20 mouse cellular contexts compared by ENCODE assay signal in the genomic region with DNA sequence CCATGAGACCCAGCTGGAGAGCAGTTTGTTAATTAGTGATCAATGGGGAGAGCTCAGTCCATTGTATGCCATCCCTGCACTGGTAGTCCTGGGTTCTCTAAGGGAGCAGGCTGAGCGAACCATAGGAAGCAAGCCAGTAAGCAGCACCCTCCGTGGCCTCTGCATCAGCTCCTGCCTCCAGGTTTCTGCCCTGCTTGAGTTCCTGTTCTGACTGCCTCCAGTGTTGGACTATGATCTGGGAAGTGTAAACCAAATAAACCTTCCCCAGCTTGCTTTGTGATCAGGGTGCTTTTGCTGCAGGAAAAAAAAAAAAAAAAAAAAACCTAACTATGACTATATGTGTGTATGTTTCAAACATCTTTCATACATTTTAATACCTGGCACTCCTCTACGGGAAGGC. TPM values are rescaled to one million over a fixed set of nuclear protein-coding genes. Genes with fewer than 3 reads are reported as not detected.
A peak's percentile ranks its signal among the peaks of the same experiment; 100 is the strongest.
DNase-seq lines count a peak whose midpoint lies in the region; ATAC-seq and TF ChIP-seq lines count a peak whose summit lies in the region.
"Had no signal": no experiment of that assay in that cellular context is flagged by ENCODE, and none has a peak within 500 bp of the region (broad histone marks: within the 10 kb centered on the region; RNA-seq: fewer than 3 reads in every experiment).

No protein-coding gene starts in this region.

- H3K27me3 ChIP-seq in liver, embryonic 13.5 days = no peaks in the 10 kb centered on the region
- H3K27me3 ChIP-seq in liver, postnatal 0 days (ENCODE audit: insufficient read depth, low read length) = no peaks in the 10 kb centered on the region
- H3K27me3 ChIP-seq in intestine, embryonic 16.5 days (replicated peaks; ENCODE audit: control insufficient read depth, insufficient read depth, low read length) = no peaks in the 10 kb centered on the region
- H3K27me3 ChIP-seq in stomach, embryonic 15.5 days (replicated peaks) = no peaks in the 10 kb centered on the region
- H3K27me3 ChIP-seq: embryonic facial prominence, embryonic 15.5 days; heart, embryonic 12.5 days; hindbrain, embryonic 15.5 days had no signal

- H3K4me1 ChIP-seq in liver, embryonic 13.5 days (replicated peaks) = peaks cover 64% of the 10 kb centered on the region
- H3K4me1 ChIP-seq in liver, postnatal 0 days (ENCODE audit: insufficient read depth) = peaks cover 18% of the 10 kb centered on the region
- H3K4me1 ChIP-seq in intestine, embryonic 16.5 days (ENCODE audit: control insufficient read depth, insufficient read depth, low read length) = no peaks in the 10 kb centered on the region
- no peaks in the 10 kb centered on the region for H3K4me1 ChIP-seq in stomach, embryonic 15.5 days
- H3K4me1 ChIP-seq: hindbrain, embryonic 15.5 days had no signal

- WGBS in liver, embryonic 13.5 days (ENCODE audit: insufficient replicate concordance) = 70% methylated on average over 3 of the region's 3 CpGs
- WGBS in liver, postnatal 0 days (ENCODE audit: insufficient replicate concordance) = 63% methylated on average over 3 of the region's 3 CpGs
- WGBS in intestine, embryonic 16.5 days = 65% methylated on average over 3 of the region's 3 CpGs
- WGBS in stomach, embryonic 15.5 days = 78% methylated on average over 3 of the region's 3 CpGs

- H3K36me3 ChIP-seq in liver, embryonic 13.5 days = no peaks in the 10 kb centered on the region
- no peaks in the 10 kb centered on the region for H3K36me3 ChIP-seq in liver, postnatal 0 days (replicated peaks; ENCODE audit: insufficient read depth, low read length)
- no peaks in the 10 kb centered on the region for H3K36me3 ChIP-seq in intestine, embryonic 16.5 days (ENCODE audit: control insufficient read depth, insufficient read depth, low read length)
- H3K36me3 ChIP-seq in stomach, embryonic 15.5 days = no peaks in the 10 kb centered on the region
- H3K36me3 ChIP-seq: embryonic facial prominence, embryonic 15.5 days; forebrain, embryonic 10.5 days; heart, embryonic 12.5 days; hindbrain, embryonic 15.5 days had no signal

- no peak overlapping the region for H3K4me3 ChIP-seq in liver, embryonic 13.5 days (replicated peaks)
- no peak overlapping the region for H3K4me3 ChIP-seq in liver, postnatal 0 days (ENCODE audit: low read depth, low read length)
- H3K4me3 ChIP-seq in intestine, embryonic 16.5 days (ENCODE audit: low read length) = no peak overlapping the region
- H3K4me3 ChIP-seq in stomach, embryonic 15.5 days (replicated peaks) = no peak overlapping the region
- H3K4me3 ChIP-seq: embryonic facial prominence, embryonic 15.5 days; erythroblast, embryonic 14.5 days; forebrain, embryonic 10.5 days; gastrocnemius, adult 2 months; heart, embryonic 12.5 days; hindbrain, embryonic 15.5 days had no signal

- no peak for DNase-seq in liver, embryonic 13.5 days
- no peak for DNase-seq in liver, postnatal 0 days
- no peak for DNase-seq in lung, postnatal 36 days
- DNase-seq in left cerebral cortex, adult 9 months (ENCODE audit: low spot score in 2 of 2) = no peak
- DNase-seq in kidney, adult 9 months = no peak
- DNase-seq: adrenal gland, adult 2 months; adrenal gland, postnatal 25 days; cerebellum, adult 2 months; cerebellum, postnatal 10 days; embryo, embryonic 11 days; gastrocnemius, adult 2 months; gastrocnemius, postnatal 25 days had no signal

- H3K9me3 ChIP-seq in liver, embryonic 13.5 days (replicated peaks) = no peaks in the 10 kb centered on the region
- no peaks in the 10 kb centered on the region for H3K9me3 ChIP-seq in liver, postnatal 0 days (ENCODE audit: low read length)
- H3K9me3 ChIP-seq in intestine, embryonic 16.5 days (ENCODE audit: control insufficient read depth, low read length) = no peaks in the 10 kb centered on the region
- H3K9me3 ChIP-seq in stomach, embryonic 15.5 days = no peaks in the 10 kb centered on the region
- H3K9me3 ChIP-seq: embryonic facial prominence, embryonic 15.5 days; forebrain, embryonic 10.5 days; heart, embryonic 12.5 days; hindbrain, embryonic 15.5 days had no signal

- TF ChIP-seq EP300 in liver, postnatal 0 days (IDR thresholded peaks at IDR 0.05; ENCODE audit: low read depth) = no peak

- ATAC-seq in liver, embryonic 13.5 days (ENCODE audit: low read depth) = no peak
- ATAC-seq in liver, postnatal 0 days = no peak
- ATAC-seq in intestine, embryonic 16.5 days = peak; percentile 72
- ATAC-seq in stomach, embryonic 15.5 days (ENCODE audit: insufficient read depth, low FRiP score, low read depth) = 0 out of 2 replicates have a peak, but pooled peaks have one; percentile 32
- ATAC-seq: forebrain, embryonic 14.5 days had no signal

- H3K9ac ChIP-seq in liver, embryonic 13.5 days = no peak overlapping the region
- H3K9ac ChIP-seq in liver, postnatal 0 days (replicated peaks) = no peak overlapping the region
- no peak overlapping the region for H3K9ac ChIP-seq in intestine, embryonic 16.5 days (ENCODE audit: low read depth, low read length)
- no peak overlapping the region for H3K9ac ChIP-seq in stomach, embryonic 15.5 days
- H3K9ac ChIP-seq: embryonic facial prominence, embryonic 15.5 days; heart, embryonic 12.5 days; hindbrain, embryonic 15.5 days had no signal

- H3K4me2 ChIP-seq in liver, embryonic 13.5 days = no peak overlapping the region
- H3K4me2 ChIP-seq in liver, postnatal 0 days (ENCODE audit: low read depth, low read length) = no peak overlapping the region
- H3K4me2 ChIP-seq in intestine, embryonic 16.5 days (ENCODE audit: low read depth, low read length) = no peak overlapping the region
- H3K4me2 ChIP-seq in stomach, embryonic 15.5 days = no peak overlapping the region
- H3K4me2 ChIP-seq: embryonic facial prominence, embryonic 15.5 days; heart, embryonic 12.5 days; hindbrain, embryonic 15.5 days had no signal

- H3K27ac ChIP-seq in liver, embryonic 13.5 days = peak overlapping the region; percentile 53
- H3K27ac ChIP-seq in liver, postnatal 0 days (ENCODE audit: low read depth) = no peak overlapping the region
- H3K27ac ChIP-seq in intestine, embryonic 16.5 days (ENCODE audit: low read length) = no peak overlapping the region; the same call in 1 of the 2 replicates
- H3K27ac ChIP-seq in stomach, embryonic 15.5 days = no peak overlapping the region
- H3K27ac ChIP-seq: embryonic facial prominence, embryonic 15.5 days; forebrain, embryonic 10.5 days; gastrocnemius, adult 2 months; hindbrain, embryonic 15.5 days had no signal

- no peak for TF ChIP-seq CTCF in liver, postnatal 0 days (IDR thresholded peaks at IDR 0.05; ENCODE audit: low read depth)

RNA-seq across cellular contexts. Expression of gene Prkaa1, which starts 10.4 kb away (rescaled TPM):
- 13.9 and 20.1 TPM in 2 replicates for polyA plus RNA-seq in liver, embryonic 13.5 days (2015; fragmentation: Nextera tagmentation; extraction: Ambion mirVana)
- polyA plus RNA-seq in liver, postnatal 0 days (2015; fragmentation: Nextera tagmentation; extraction: Ambion mirVana) = 6.8 and 7.2 TPM in 2 replicates
- polyA plus RNA-seq in intestine, embryonic 16.5 days (2015; fragmentation: Nextera tagmentation; extraction: Ambion mirVana) = 23.1 and 24.9 TPM in 2 replicates
- polyA plus RNA-seq in stomach, embryonic 15.5 days (2015; fragmentation: Nextera tagmentation; extraction: Ambion mirVana) = 19.9 and 21.5 TPM in 2 replicates

RNA-seq across cellular contexts. Expression of gene Rpl37, which starts 16.9 kb away (rescaled TPM):
- polyA plus RNA-seq in liver, embryonic 13.5 days (2015; fragmentation: Nextera tagmentation; extraction: Ambion mirVana) = 482 and 499 TPM in 2 replicates
- 412 and 430 TPM in 2 replicates for polyA plus RNA-seq in liver, postnatal 0 days (2015; fragmentation: Nextera tagmentation; extraction: Ambion mirVana)
- polyA plus RNA-seq in intestine, embryonic 16.5 days (2015; fragmentation: Nextera tagmentation; extraction: Ambion mirVana) = 432 and 438 TPM in 2 replicates
- 511 and 526 TPM in 2 replicates for polyA plus RNA-seq in stomach, embryonic 15.5 days (2015; fragmentation: Nextera tagmentation; extraction: Ambion mirVana)

RNA-seq across cellular contexts. Expression of gene Card6, which starts 25.0 kb away (rescaled TPM):
- 0.41 and 0.98 TPM in 2 replicates for polyA plus RNA-seq in liver, embryonic 13.5 days (2015; fragmentation: Nextera tagmentation; extraction: Ambion mirVana)
- polyA plus RNA-seq in liver, postnatal 0 days (2015; fragmentation: Nextera tagmentation; extraction: Ambion mirVana) = 2.1 and 2.7 TPM in 2 replicates
- 1.5 and 2.1 TPM in 2 replicates for polyA plus RNA-seq in intestine, embryonic 16.5 days (2015; fragmentation: Nextera tagmentation; extraction: Ambion mirVana)
- polyA plus RNA-seq in stomach, embryonic 15.5 days (2015; fragmentation: Nextera tagmentation; extraction: Ambion mirVana) = 1.6 and 1.9 TPM in 2 replicates

RNA-seq across cellular contexts. Expression of gene Ttc33, which starts 52.0 kb away (rescaled TPM):
- polyA plus RNA-seq in liver, embryonic 13.5 days (2015; fragmentation: Nextera tagmentation; extraction: Ambion mirVana) = 16.8 and 21.9 TPM in 2 replicates
- polyA plus RNA-seq in liver, postnatal 0 days (2015; fragmentation: Nextera tagmentation; extraction: Ambion mirVana) = 16.3 and 16.5 TPM in 2 replicates
- polyA plus RNA-seq in intestine, embryonic 16.5 days (2015; fragmentation: Nextera tagmentation; extraction: Ambion mirVana) = 32.0 and 32.9 TPM in 2 replicates
- polyA plus RNA-seq in stomach, embryonic 15.5 days (2015; fragmentation: Nextera tagmentation; extraction: Ambion mirVana) = 36.5 and 37.8 TPM in 2 replicates

Comparison
In these comparisons a context has a peak if more than half of its experiments do, and no peak if none do; other contexts are left out.
1. ATAC-seq: peak in intestine, embryonic 16.5 days (single experiment) and stomach, embryonic 15.5 days (single experiment); none in liver, embryonic 13.5 days (single experiment) and liver, postnatal 0 days (single experiment).